Mouse (Mus musculus) spleen, postnatal 14 days (tissue): ENCODE measurements around the gene Aldh5a1.
"Not testable (repeated sequence)": the region's sequence is repeated elsewhere in the genome, so short reads cannot be mapped to it uniquely, and the experiment has no call there.

Experiments
- DNase-seq, 2 experiments: peaks; one replicate each; pipeline ENCODE4 v3.0.0; 2021 to 2022; ENCODE audit warnings: low spot score in 2 of 2

Aldh5a1 gene

DNA sequence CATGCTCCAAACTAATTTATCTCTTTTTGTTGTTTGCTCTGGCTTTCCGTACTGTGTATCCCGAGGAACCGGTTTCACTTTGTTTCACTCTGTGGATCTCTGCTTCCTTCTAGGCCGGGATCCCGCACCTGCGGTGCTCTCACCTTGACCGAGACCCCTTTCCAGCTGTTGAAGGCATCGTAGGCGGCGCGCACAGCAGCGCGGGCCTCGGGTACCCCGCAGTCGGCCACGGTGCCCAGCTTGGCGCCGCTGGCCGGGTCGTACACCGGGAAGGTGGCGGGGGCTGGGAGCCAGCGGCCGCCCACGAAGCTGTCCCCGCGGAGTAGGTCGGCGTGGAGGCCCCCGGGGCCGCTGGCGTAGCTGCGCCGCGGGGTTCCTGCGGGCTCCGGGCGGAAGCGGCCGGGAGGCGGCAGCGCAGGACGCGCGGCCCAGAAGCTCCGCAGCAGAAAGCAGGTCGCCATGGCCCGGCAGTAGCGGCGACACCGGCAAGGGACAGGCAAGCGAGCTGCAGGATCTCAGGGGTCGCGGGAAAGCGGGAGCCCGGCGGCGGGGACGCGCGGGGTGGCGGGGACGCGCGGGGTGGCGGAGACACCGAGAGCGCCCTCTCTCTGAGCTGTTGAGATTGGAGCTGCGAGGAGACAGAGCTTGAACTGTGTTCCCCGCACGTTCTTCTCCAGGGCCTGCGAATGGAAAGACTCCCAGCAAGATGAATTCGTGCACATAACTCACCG lies at the start of gene Aldh5a1:
Gene Aldh5a1 (minus strand): TSS at position 554 of the 731 bp plus-strand sequence.
- DNase-seq: peak in 1 of 2 experiments; percentile 20

DNA sequence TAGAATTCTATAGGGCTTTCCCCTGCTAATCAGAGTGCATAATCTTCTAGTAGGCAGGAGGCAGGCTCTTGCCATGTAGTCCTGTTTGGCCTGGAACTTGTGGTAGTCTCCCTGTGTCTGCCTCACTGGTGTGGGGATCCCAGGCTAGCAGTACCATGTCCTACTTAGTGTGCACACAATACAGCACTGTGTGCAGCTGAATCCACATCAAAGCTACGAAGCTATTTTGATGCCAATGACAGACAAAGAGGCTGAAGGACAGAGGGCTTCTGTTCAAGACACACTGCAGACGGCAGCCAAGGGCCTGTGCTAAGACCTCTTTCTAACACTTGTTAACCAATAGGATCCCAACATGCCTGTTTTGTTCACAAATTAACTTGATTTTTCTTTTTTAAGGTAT lies 48.0 kb upstream of the Aldh5a1 start:
- DNase-seq: no peak

DNA sequence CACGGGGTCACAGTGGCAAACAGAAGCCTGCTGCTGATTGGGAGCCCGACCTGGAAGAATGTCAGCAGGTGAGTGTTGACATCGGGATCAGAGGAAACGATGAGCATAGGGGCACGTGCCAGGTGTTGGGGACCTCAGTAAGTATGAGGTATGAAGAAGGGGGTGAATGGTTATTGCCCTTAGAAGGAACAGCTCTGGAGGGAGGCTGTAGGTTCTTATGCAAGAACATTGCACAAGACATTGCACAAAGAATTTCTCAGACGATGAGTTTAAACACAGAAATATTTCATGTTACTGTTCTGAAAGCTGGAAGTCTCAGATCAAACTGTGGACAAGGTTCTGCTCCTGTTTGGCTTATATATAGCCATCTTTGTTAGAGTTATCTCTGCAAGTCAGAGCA lies 43.6 kb upstream of the Aldh5a1 start:
- no peak for DNase-seq

DNA sequence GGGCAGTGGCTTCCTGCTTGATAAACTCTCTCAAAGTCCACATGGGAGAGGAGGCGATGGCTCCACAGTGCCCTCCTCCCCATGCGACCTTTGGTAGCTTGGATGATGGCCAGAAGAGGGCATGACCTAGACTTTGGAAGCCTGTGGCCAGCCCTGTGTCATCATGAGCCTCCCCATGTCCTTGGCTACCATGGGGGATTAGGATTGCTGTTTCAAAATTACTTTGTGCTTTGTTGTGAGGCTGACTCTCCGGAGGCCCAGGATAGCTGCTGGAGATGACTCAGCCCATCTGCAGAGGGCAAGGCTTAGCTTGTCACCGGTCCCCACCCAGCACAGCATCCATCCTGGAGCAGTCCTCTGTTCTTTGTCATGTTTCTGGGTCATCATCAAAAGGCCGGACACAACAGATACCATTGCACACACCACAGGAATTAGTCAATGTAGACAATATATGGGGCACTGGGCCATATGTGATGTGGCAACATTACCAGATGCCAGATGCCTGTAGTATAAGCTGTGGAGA lies 40.4 kb upstream of the Aldh5a1 start:
- no peak for DNase-seq

DNA sequence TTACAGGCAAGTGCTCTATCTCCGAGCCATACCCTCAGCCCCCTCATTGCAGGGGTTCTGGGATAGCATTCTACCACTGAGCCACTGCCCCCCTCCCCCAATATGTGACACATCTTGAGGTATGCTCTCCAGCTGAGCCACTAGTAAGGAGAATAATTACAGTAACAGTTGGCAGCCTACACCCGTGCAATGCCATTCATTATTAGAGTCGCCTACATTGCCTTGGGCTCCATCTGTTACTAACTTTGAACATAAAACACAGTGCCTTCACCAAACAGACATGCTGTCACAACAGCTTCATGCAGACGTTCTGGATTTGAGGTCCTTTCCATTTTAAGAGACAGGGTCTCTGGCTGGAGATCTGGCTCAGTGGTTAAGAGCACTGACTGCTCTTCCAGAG lies 38.9 kb upstream of the Aldh5a1 start:
- DNase-seq: no peak

DNA sequence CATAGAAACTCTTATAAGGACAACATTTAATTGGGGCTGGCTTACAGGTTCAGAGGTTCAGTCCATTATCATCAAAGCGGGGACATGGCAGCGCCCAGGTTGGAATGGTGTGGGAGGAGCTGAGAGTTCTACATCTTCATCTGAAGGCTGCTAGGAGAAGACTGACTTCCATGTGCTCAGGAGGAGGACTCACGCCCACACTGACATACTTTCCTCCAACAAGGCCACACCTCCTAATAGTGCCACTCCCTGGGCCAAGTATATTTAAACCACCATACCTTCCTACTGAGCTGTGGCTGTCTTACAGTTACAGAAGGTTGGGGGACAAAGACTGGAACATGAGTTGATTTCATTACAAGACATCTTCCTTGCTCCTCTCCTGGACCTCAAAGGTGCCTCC lies 34.3 kb upstream of the Aldh5a1 start:
- DNase-seq: not testable (repeated sequence)

DNA sequence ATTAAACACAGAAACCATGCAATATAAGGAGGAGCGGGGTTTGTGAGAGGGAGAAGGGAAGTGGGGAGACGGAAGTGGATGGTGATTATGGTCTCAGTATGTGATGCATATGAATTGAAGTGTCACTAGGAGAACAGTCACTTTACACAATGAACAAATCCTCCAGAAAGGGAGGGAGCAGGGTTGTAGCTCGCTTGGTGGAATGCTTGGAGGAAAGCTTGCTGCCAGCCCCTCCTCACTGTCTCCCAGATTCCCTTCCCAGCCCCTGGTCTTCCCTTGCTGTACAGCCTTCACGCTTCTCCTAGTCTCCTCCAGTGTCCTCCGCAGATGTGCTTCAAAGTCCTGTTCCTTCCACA lies 28.4 kb upstream of the Aldh5a1 start:
- no peak for DNase-seq

DNA sequence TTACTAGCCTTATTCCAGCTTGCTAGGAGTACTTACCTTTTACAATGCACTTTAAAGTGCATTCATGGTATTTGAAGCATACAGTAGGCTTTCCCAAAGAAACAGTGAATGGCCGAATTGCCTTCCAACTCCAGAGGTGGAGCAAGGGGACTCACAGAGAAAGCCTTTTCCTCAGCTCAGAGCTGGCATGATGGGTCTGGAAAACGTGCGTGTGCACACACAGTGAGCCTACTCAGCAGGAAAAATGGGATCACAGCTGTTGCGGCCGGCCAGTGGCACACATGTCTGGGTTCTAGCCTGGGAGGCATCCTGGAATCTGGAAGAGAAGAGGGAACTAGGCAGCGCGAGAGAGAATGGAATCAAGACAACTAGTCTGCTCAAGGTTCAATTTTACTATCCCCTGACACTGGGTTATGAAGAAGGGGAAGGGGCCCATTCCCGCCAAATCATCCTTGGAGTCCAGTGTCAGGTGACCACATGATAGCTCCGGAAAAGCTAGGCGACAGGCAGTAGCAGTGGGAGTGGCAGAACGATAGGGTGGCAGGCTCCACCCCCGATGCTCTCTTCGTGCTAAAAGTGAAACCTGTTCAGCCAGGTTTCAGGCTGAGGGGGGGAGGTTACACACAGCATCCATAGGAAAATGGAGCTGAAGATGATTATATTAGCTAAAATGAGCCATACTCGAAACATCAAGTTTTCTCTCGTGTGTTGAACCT lies 27.8 kb upstream of the Aldh5a1 start:
- DNase-seq: no peak

DNA sequence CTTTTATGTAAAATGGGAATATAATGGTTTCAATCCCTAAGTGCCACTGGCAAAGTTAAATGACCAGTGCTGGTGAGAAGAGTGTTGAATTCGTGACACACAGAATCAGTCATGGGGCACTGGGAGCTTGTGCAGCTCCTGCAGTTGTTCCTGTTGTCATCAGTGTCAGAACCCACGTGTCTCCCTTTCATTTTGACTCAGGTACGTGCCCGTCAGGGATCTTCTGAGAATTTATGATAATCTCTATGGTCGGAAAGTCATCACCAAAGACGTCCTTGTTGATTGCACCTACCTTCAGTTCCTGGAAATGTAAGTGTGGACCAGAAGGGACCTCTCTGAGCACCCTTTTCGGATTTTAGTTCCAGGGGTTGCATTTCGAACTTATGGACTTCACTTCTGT lies 24.7 kb upstream of the Aldh5a1 start:
- DNase-seq: no peak

DNA sequence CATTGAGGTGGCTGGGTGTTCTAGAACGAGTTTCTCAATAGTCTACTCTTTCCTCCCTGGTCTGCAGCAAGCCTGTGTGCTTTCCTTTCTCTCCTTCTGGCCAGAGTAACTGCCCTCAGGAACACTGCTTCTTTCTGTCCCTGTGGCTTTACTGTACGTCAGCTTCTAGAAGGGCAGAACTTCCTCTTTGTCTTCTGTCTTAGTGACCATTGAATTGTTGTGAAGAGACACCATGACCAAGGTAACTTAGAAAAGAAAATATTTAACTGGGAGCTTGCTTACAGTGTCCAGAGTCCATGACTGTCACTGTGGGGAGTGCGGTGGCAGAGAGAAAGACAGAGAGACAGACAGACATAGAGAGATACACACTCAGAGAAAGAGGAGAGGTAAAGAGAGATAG lies 22.6 kb upstream of the Aldh5a1 start:
- DNase-seq: no peak

DNA sequence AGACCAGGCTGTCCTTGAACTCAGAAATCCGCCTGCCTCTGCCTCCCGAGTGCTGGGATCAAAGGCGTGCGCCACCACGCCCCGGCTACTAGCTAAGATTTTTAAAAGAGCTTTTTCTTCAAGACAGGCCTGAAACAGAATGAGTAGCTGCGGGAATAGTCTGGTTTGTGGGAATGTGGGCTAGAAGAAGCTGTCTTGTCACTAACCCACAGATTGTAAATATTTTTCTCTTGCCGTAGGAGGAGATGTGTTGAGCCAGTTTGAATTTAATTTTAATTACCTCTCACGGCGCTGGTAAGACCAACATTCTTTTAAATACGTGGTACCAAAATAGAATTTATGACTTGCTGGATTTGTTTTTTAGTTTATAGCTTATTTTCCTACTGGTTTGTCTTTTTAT lies 21.2 kb upstream of the Aldh5a1 start:
- DNase-seq: no peak

DNA sequence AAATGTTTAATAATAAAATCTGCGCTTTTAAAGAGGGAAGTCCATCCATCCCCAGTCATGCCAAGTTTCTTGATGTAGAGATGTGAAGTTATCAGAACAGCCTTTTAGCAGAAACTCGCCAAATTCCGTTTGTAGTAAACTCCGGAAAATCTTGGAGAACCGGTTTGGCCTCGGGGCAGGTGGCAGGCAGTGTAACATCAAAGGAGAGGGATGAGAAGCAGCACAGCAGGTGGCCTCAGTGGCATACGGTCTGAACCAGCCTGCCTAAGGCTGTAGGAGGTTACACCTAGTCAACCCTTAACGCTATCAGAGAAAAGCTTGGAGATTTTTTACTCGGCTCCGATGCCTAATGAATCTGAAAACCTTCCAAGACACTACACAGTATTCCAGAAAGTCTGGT lies 18.0 kb upstream of the Aldh5a1 start:
- no peak for DNase-seq

DNA sequence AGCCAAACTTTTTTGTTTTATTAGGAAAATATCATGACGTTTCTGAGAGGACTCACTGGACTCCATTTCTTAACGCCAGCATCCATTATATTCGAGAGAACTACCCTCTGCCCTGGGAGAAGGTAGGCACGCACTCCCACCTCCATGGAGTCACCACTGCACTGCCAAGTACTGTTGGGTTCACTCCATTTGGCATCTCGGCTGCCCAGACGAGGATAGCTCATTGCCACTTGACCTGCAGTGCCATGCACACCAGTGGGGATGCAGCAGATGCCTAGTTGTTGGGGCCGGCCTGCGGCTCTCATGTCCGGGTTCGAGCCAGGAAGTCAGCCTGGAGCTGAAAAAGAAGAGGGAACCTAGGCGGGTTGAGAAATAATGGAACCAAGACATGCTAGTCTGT lies 17.6 kb upstream of the Aldh5a1 start:
- no peak for DNase-seq

DNA sequence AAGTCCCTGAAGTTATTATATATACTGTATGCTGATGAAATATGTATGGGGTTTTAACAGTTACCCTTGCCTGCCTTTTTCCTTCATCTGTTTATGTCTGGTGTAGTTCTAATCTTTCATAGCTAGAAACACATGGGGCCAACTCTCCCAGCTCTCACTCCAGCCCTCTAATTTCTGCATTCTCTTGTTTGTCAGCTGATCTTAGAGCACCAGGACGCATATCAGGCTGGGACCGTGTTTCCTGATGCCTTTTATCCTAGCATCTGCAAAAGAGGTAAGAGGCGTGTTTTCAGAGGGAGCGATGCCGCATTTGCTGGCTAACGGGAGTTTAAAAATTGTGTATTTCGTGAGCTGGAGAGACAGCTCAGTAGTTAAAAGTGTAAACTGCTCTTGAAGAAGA lies 15.2 kb upstream of the Aldh5a1 start:
- DNase-seq: no peak

DNA sequence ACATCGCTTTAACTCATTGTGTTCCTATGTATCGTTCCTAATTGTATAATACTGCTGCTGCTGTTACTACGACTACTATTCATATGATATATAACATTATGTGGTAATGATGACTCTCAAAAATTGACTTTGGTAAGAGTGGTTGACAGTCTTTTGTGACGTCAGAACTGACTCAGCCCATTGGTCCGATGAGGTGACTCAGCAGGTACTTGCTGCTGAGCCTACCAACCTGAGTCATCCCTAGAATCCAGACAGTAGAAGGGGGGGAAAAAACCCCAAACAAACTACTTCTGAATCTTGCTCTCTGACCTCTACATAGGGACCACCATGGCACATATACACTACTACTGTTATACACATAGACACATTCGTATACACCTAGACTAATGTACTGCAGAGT lies 11.4 kb upstream of the Aldh5a1 start:
- DNase-seq: no peak

DNA sequence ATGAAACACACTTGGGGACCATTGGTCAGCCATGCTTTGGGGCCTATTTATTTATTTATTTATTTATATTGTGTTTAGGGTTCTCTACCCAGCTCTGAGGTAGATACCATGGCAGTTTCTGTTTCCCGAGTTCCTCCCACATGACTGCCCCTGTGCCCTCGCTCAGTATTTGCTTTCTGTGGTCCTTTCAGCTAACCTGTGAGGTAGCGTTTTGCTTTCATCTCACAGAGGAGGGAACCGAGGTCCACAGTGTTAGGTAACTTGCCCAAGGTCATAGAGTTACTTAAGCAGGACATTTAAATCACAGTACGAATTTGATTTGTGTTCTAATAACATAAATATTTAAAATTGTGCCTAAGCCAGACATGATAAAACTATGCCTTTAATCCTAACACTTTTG lies 9.7 kb upstream of the Aldh5a1 start:
- no peak for DNase-seq

DNA sequence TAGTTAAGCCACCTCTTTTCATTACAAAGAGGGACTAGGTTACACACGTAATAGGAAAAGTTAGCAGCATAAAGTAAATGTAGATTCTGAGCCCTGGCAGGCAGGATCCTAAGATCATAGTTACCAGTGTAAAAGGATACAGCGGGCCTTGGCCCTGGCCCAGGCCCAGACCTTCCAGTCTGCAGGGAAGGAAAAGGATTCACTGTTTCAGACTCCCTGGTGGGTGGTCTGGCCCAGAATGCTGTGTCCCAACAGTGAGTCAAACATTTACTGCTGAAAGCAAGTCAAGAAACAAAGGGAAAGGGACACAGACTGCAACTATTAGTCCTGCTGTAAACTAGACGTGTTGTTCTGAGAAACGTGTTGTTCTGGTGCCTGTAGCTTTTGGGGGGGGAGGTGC lies 8.1 kb upstream of the Aldh5a1 start:
- DNase-seq: no peak

DNA sequence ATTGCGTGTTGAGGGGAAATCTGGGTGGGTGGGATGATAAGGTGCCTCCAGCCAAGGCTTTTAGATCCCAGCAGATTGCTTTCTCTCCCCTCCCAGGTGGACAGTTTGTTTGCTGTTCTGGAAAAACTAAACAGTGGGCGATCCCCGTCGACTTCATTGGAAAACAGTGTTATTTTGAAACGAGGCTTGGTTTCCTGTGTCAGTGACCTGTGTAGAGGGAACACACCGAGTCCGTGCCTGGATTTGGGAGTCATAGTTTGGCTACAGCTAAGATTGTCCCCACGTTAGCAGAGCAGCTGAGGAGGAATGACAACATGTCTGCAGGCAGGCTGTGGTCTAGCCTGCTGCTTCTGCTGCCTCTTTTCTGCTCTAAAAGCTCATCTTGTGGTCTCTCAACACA lies 5.8 kb upstream of the Aldh5a1 start:
- no peak for DNase-seq

DNA sequence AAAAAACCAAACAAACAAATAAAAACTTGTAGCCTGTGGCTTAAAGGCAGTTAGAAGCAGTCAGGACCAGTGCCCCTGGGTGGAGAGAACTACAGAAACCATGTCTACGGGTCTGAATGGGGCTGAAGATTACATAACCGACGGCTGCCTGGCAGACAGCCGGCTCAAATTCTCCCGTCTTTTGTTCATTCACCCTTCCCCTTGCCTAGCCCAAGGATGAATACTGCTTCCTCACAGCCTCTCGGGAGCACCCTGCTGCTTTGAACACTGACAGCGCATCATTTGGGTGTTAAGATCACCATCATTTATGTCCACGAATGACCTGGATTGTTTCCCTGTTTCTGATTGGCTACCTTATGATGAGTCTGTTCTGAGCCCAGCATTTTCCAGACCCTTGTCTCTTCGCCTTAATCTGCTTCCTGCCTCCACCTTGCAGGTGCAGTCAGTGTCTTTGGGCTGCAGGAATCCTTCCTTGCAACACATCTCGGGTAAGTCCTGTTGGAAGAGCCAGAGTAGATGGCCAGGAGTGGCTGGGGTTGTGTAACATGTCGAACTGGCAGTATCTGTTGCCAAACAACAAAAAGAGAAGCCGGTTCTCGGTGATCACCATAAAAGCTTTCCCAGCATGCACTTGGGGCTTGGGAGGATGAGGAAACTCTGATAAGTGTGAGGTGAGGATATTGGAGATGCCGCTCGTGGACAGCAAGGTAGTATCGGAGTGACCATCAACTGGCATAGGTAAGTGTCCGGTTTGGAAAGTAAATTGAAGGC lies 5.2 kb upstream of the Aldh5a1 start, which contains the start of gene Gpld1:
Gene Gpld1 (plus strand): TSS at position 641 of the 771 bp plus-strand sequence.
- DNase-seq: no peak

DNA sequence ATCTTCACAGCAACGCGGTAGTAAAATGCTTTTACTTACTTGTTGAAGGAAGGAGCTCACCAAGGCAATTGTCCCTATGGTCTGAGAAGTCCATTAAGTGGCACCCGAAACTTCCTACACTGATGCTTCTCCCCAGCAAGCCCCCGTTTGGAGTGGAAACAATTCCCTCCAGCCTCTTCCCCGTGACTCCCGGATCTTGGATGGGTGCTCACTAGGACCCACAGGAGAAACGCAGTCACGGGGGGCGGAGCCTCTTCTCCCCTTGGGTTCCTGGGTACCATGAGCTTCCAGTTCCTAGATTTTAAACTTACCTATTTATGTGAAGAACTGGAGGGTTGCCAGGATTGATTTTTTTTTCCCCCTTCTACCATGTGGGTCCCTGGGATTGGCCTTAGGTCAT lies 2.0 kb upstream of the Aldh5a1 start:
- DNase-seq: no peak

DNA sequence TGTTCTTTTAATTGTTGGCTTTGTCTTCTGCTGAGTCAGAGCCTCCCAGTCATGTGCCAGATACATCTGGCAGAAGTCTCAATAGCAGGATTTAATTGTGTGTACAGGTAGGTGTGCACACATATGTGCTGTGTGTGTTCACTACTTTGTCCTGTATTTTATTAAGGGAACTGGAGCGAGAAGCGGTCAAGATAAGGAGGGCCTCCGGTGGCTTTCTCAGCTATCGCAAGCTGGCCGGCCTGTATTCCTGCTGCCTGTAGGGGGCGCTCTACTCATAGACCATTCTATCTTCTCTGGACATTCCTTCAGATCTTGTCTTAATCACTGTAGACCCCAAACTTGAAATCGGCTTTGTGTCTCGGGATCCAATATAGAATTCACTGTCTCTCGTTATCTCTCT lies 1.2 kb upstream of the Aldh5a1 start:
- DNase-seq: peak; percentile 16 to 36

DNA sequence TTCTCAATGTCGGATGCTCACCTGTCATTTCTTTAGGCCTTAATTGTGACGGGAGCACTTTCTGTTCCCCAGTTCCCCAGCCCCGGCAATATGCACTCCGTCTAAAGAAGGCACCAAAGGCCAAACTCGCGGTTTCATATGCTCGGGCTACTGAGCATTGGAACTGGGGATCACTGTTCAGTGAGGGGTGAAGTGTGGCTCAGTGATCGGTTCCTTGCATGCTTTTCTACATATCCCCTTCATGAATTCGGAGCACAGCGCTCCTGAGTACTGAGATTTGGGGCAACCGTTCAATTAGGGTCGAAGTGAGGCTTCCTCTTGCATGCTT lies 342 bp upstream of the Aldh5a1 start:
- no peak for DNase-seq

DNA sequence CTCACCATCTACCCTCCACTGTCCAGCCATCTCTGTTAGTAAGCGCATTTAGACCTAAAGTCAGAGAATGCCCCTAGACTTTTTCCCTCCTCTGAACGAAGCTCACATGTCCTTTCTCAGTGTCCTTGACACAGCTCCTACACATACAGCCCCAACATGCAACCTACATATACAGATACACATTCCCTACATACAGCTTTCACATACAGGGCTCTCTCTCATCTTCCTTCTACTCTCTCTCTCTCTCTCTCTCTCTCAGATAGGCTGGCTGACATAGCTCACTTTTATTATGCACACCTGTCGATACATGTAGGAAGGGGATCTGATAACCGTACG lies 721 bp downstream of the Aldh5a1 start:
- DNase-seq: no peak
